Mouse (Mus musculus): ENCODE measurements around the gene Actg1. TPM values are rescaled to one million over a fixed set of nuclear protein-coding genes. Genes with fewer than 3 reads are reported as not detected.
A peak's percentile ranks its signal among the peaks of the same experiment; 100 is the strongest.
"Not testable (repeated sequence)": the region's sequence is repeated elsewhere in the genome, so short reads cannot be mapped to it uniquely, and the experiment has no call there.

Gene Actg1
- polyA plus RNA-seq, 1 experiment from 2014 or later, result 3,928 TPM

- Histone ChIP-seq H3K4me3 (replicated peaks) (no peak overlapping the region), H3K27me3 (no peaks in the 10 kb centered on the region), H3K4me1 (replicated peaks) (peaks cover 46% of the 10 kb centered on the region), H3K9ac (replicated peaks) (peak overlapping the region; percentile 16; the same call in 1 of the 2 replicates), H3K4me2 (replicated peaks) (no peak overlapping the region), H3K9me3 (no peaks in the 10 kb centered on the region), H3K27ac (no peak overlapping the region; the same call in 1 of the 2 replicates), H3K36me3 (no peaks in the 10 kb centered on the region)
- WGBS, result 72% methylated on average over 6 of the region's 6 CpGs
- ATAC-seq, result no peak
Observed at GRCm38 (mm10) chr11:120359391-120359790, 11.0 kb upstream of the Actg1 start.

GRCm38 (mm10) chr11:120357791-120358401, 9.6 kb upstream of the Actg1 start:
- peaks cover 55% of the 10 kb centered on the region for H3K4me1 ChIP-seq (replicated peaks)
- 0 out of 2 replicates have a peak overlapping the region, but pooled peaks have one; percentile 21 for H3K9ac ChIP-seq (replicated peaks)
- peak; percentile 85 for ATAC-seq
- peak overlapping the region; percentile 38 for H3K4me2 ChIP-seq (replicated peaks)
- WGBS, result 7% methylated on average over 10 of the region's 10 CpGs
- H3K9me3 ChIP-seq, result no peaks in the 10 kb centered on the region
- peak overlapping the region; percentile 92 for H3K27ac ChIP-seq
- H3K27me3 ChIP-seq, result no peaks in the 10 kb centered on the region
- H3K4me3 ChIP-seq (replicated peaks), result no peak overlapping the region
- H3K36me3 ChIP-seq, result no peaks in the 10 kb centered on the region

- Histone ChIP-seq H3K4me3 (replicated peaks) (no peak overlapping the region), H3K4me2 (replicated peaks) (no peak overlapping the region), H3K27me3 (no peaks in the 10 kb centered on the region), H3K27ac (peak overlapping the region; percentile 92; the same call in 1 of the 2 replicates), H3K9ac (replicated peaks) (no peak overlapping the region), H3K9me3 (no peaks in the 10 kb centered on the region), H3K4me1 (replicated peaks) (peaks cover 63% of the 10 kb centered on the region), H3K36me3 (no peaks in the 10 kb centered on the region)
- no peak for ATAC-seq
- 96% methylated on average over 4 of the region's 4 CpGs for WGBS
Observed at GRCm38 (mm10) chr11:120356900-120357299, 8.6 kb upstream of the Actg1 start.

- H3K36me3 ChIP-seq, result no peaks in the 10 kb centered on the region
- H3K27ac ChIP-seq, result no peak overlapping the region
- no peak for ATAC-seq
- no peak overlapping the region for H3K4me2 ChIP-seq (replicated peaks)
- H3K4me3 ChIP-seq (replicated peaks), result no peak overlapping the region
- H3K9me3 ChIP-seq, result no peaks in the 10 kb centered on the region
- 88% methylated on average over 15 of the region's 15 CpGs for WGBS
- H3K27me3 ChIP-seq, result no peaks in the 10 kb centered on the region
- H3K9ac ChIP-seq (replicated peaks), result no peak overlapping the region
- H3K4me1 ChIP-seq (replicated peaks), result peaks cover 67% of the 10 kb centered on the region
Observed at GRCm38 (mm10) chr11:120356319-120356840, 8.0 kb upstream of the Actg1 start.

GRCm38 (mm10) chr11:120355277-120356039, 7.1 kb upstream of the Actg1 start:
- ATAC-seq, result no peak
- H3K27ac ChIP-seq, result no peak overlapping the region
- H3K4me3 ChIP-seq (replicated peaks), result no peak overlapping the region
- H3K27me3 ChIP-seq, result no peaks in the 10 kb centered on the region
- no peak overlapping the region for H3K4me2 ChIP-seq (replicated peaks)
- H3K9me3 ChIP-seq, result no peaks in the 10 kb centered on the region
- no peak overlapping the region for H3K9ac ChIP-seq (replicated peaks)
- WGBS, result 82% methylated on average over 5 of the region's 5 CpGs
- H3K4me1 ChIP-seq (replicated peaks), result peaks cover 67% of the 10 kb centered on the region
- no peaks in the 10 kb centered on the region for H3K36me3 ChIP-seq

- Histone ChIP-seq H3K36me3 (no peaks in the 10 kb centered on the region), H3K27me3 (no peaks in the 10 kb centered on the region), H3K9me3 (no peaks in the 10 kb centered on the region), H3K9ac (replicated peaks) (no peak overlapping the region), H3K4me3 (replicated peaks) (no peak overlapping the region), H3K27ac (no peak overlapping the region), H3K4me2 (replicated peaks) (no peak overlapping the region), H3K4me1 (replicated peaks) (peaks cover 63% of the 10 kb centered on the region)
- WGBS, result 89% methylated on average over 17 of the region's 17 CpGs
- no peak for ATAC-seq
Observed at GRCm38 (mm10) chr11:120354304-120355276, 6.2 kb upstream of the Actg1 start.

- Histone ChIP-seq H3K27me3 (no peaks in the 10 kb centered on the region), H3K9me3 (no peaks in the 10 kb centered on the region), H3K9ac (replicated peaks) (no peak overlapping the region; the same call in 1 of the 2 replicates), H3K4me1 (replicated peaks) (peaks cover 62% of the 10 kb centered on the region), H3K4me3 (replicated peaks) (no peak overlapping the region), H3K36me3 (no peaks in the 10 kb centered on the region), H3K4me2 (replicated peaks) (peak overlapping the region; percentile 5; the same call in 1 of the 2 replicates), H3K27ac (no peak overlapping the region)
- ATAC-seq, result no peak
- 22% methylated on average over 26 of the region's 26 CpGs for WGBS
Observed at GRCm38 (mm10) chr11:120353500-120354303, 5.4 kb upstream of the Actg1 start.

GRCm38 (mm10) chr11:120352571-120353290, 4.4 kb upstream of the Actg1 start:
- H3K27me3 ChIP-seq, result no peaks in the 10 kb centered on the region
- H3K4me1 ChIP-seq (replicated peaks), result peaks cover 52% of the 10 kb centered on the region
- no peaks in the 10 kb centered on the region for H3K9me3 ChIP-seq
- peak overlapping the region; percentile 100 for H3K27ac ChIP-seq
- no peaks in the 10 kb centered on the region for H3K36me3 ChIP-seq
- no peak overlapping the region for H3K4me3 ChIP-seq (replicated peaks)
- H3K4me2 ChIP-seq (replicated peaks), result peak overlapping the region; percentile 2; the same call in 1 of the 2 replicates
- 75% methylated on average over 13 of the region's 13 CpGs for WGBS
- no peak for ATAC-seq
- H3K9ac ChIP-seq (replicated peaks), result peak overlapping the region; percentile 45; the same call in 1 of the 2 replicates

- H3K36me3 ChIP-seq; H3K9me3 ChIP-seq; H3K4me2 ChIP-seq (replicated peaks); H3K9ac ChIP-seq (replicated peaks); H3K4me3 ChIP-seq (replicated peaks); ATAC-seq; H3K27me3 ChIP-seq: not testable (repeated sequence)
- Histone ChIP-seq H3K4me1 (replicated peaks) (peaks cover 45% of the 10 kb centered on the region), H3K27ac (peak overlapping the region; percentile 100; the same call in 1 of the 2 replicates)
- 93% methylated on average over 5 of the region's 5 CpGs for WGBS
Observed at GRCm38 (mm10) chr11:120352093-120352350, 3.7 kb upstream of the Actg1 start.

- H3K36me3 ChIP-seq, result peaks cover 6% of the 10 kb centered on the region
- peak overlapping the region; percentile 100 for H3K27ac ChIP-seq
- H3K4me1 ChIP-seq (replicated peaks), result peaks cover 48% of the 10 kb centered on the region
- WGBS, result 90% methylated on average over 10 of the region's 10 CpGs
- H3K9me3 ChIP-seq, result no peaks in the 10 kb centered on the region
- H3K9ac ChIP-seq (replicated peaks), result no peak overlapping the region; the same call in 1 of the 2 replicates
- ATAC-seq, result no peak
- H3K4me3 ChIP-seq (replicated peaks), result no peak overlapping the region
- no peaks in the 10 kb centered on the region for H3K27me3 ChIP-seq
- H3K4me2 ChIP-seq (replicated peaks), result peak overlapping the region; percentile 85; the same call in 1 of the 2 replicates
Observed at GRCm38 (mm10) chr11:120351250-120352092, 3.1 kb upstream of the Actg1 start.
